Mouse (Mus musculus): ENCODE data around the gene Ryr3. TPM values are rescaled to one million over a fixed set of nuclear protein-coding genes. Genes with fewer than 3 reads are reported as not detected.
A peak's percentile ranks its signal among the peaks of the same experiment; 100 is the strongest.

Gene Ryr3
- polyA plus RNA-seq, 1 experiment, result 12.4 TPM

DNA sequence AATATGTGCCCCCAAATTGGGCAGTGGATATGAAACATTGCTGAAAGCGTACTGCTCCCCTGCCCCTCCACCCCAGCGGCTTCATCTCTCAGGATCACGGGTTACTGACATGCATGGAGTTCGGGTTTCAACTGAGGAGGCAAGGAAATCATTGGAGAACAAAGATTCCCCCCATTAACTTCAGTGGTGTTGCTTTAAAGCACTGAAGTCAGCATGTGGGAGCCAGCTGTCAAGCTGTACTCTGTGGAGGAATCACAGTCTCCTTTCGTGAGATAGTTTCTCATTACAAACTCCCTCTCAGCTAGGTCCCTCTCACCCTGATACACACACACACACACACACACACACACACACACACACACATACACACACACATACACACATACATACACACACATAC is 35.2 kb downstream of the Ryr3 start:
- TF ChIP-seq POLR2A (IDR thresholded peaks at IDR 0.05; ENCODE audit: borderline replicate concordance, extremely low read depth, insufficient read depth, insufficient read length, poor library complexity, severe bottlenecking) (no peak), CTCF (IDR thresholded peaks at IDR 0.05; ENCODE audit: borderline replicate concordance, extremely low read depth, insufficient read depth, insufficient read length) (no peak)
- DNase-seq (ENCODE audit: low read depth), result no peak

DNA sequence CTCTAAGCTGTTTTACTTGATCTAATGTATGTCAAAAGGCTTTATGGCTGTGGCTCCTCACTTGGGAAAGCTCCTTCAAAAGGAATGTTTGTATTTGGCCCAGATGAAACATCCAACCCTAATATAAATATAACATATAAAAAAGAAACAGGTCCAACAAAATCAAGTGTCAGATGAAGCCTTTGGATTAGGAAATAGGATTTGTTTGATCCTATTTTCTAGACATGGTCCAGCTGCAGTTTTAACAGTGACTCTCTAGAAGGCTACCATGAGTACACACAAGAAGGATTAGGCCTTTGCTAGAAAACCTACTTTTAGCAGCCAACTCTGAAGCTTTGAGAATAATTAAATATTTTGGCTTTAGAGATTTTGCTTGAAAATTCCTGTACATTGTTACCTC is 38.8 kb downstream of the Ryr3 start:
- no peak for TF ChIP-seq CTCF (IDR thresholded peaks at IDR 0.05; ENCODE audit: borderline replicate concordance, extremely low read depth, insufficient read depth, insufficient read length)

DNA sequence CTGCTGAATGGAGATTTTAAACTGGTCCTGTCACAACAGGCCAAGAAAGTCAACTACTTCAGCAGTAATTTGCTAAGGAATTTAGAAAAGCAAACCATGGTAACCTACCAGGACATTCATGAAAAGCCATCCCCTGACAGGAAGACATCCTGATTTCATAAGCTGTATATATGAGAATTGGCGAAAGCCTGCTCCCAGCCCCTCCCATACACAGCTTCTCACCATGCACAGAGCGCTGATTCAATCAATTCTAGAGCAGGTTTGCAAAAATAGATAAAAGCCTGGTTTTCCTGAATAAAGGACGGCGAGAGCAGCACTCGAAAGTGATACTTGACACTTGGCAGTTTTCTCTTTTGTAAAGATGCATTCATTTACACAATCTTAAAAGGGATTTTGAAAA is 40.6 kb downstream of the Ryr3 start:
- peak; percentile 47 for DNase-seq (ENCODE audit: low read depth)
- TF ChIP-seq POLR2A (IDR thresholded peaks at IDR 0.05; ENCODE audit: borderline replicate concordance, extremely low read depth, insufficient read depth, insufficient read length, poor library complexity, severe bottlenecking) (no peak), CTCF (IDR thresholded peaks at IDR 0.05; ENCODE audit: borderline replicate concordance, extremely low read depth, insufficient read depth, insufficient read length) (no peak)

More for the DNA sequence above, 38.8 kb downstream of the Ryr3 start:
- no peak for DNase-seq (ENCODE audit: low read depth)

DNA sequence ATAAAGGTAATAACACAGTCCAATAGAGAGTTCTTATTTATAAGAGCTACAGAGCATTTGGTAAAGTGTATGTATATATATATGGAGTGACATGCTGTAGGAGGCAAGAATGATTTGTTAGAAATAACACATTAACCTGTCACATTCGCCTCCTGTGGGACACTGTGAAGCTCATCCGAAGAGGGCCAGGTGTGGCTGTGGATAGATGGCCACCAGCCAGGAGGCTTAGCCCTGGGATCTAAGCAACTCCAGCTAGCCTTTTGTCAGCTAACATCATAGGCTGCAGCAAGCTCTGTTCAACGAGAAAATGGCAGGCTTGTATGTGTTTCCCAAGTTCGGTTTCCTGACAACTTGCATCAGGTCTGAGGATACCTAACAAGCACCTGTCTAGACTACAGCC is 48.8 kb downstream of the Ryr3 start:
- DNase-seq (ENCODE audit: low read depth), result no peak
- no peak for TF ChIP-seq CTCF (IDR thresholded peaks at IDR 0.05; ENCODE audit: borderline replicate concordance, extremely low read depth, insufficient read depth, insufficient read length)
- no peak for TF ChIP-seq POLR2A (IDR thresholded peaks at IDR 0.05; ENCODE audit: borderline replicate concordance, extremely low read depth, insufficient read depth, insufficient read length, poor library complexity, severe bottlenecking)

DNA sequence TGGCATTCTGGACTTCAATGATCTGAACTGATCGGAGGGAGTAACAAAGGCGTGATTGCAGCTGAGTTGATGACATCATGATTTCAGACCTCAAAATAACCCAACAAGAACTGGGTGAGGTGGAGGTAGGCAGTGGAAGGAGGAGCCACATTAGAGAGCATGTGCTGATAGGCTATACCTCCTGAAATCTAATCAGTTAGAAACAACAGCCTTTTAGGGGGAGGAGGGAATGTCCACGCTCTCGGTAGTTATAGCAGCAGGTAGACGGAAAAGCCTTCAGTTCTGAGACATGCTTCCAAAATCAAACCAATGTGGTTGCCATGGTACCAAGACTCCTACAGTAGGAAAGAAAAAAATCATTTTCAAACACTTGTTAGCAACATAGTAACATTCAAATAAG is 55.4 kb downstream of the Ryr3 start:
- DNase-seq (ENCODE audit: low read depth), result peak; percentile 20
- TF ChIP-seq CTCF (IDR thresholded peaks at IDR 0.05; ENCODE audit: borderline replicate concordance, extremely low read depth, insufficient read depth, insufficient read length) (no peak), POLR2A (IDR thresholded peaks at IDR 0.05; ENCODE audit: borderline replicate concordance, extremely low read depth, insufficient read depth, insufficient read length, poor library complexity, severe bottlenecking) (no peak)

DNA sequence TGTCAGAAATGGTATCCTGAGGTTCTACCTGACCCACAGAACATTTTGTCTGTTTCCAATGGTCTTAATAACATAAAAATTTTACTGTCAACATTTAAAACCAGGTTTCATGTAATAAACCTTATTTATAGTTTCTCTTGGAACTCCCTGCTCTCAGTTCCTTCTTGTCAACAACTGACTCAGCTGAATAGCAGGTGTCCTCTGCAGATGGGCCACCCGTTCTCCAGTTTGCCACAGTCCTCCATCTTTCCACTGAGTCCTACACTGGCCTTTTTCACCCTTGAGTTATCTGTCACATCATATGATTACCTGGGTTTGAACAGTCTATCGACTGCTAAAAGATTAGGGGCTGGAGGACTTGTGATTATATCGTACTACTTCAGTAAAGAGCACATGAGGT is 79.1 kb downstream of the Ryr3 start:
- DNase-seq (ENCODE audit: low read depth), result no peak
- TF ChIP-seq POLR2A (IDR thresholded peaks at IDR 0.05; ENCODE audit: borderline replicate concordance, extremely low read depth, insufficient read depth, insufficient read length, poor library complexity, severe bottlenecking), result no peak
- TF ChIP-seq CTCF (IDR thresholded peaks at IDR 0.05; ENCODE audit: borderline replicate concordance, extremely low read depth, insufficient read depth, insufficient read length), result no peak

DNA sequence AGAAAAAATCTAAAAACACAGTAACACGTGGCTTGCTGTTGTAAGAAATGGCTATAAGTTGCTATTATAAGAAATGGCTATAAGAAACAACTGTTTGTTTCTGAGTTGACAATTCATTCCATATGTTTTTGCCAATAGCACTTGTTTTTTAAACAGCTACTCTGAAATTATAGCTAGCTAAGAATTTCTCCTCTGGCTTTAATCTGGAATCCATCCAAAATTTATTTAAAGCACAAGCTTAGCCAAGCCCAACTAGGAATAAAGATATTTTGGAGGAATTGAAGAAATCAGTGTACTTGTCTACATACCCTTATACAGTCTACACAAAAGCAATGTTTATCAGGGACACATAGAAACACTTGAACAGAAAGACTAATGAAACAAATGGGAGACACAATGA is 93.4 kb downstream of the Ryr3 start:
- no peak for DNase-seq (ENCODE audit: low read depth)
- TF ChIP-seq POLR2A (IDR thresholded peaks at IDR 0.05; ENCODE audit: borderline replicate concordance, extremely low read depth, insufficient read depth, insufficient read length, poor library complexity, severe bottlenecking), result no peak
- no peak for TF ChIP-seq CTCF (IDR thresholded peaks at IDR 0.05; ENCODE audit: borderline replicate concordance, extremely low read depth, insufficient read depth, insufficient read length)

DNA sequence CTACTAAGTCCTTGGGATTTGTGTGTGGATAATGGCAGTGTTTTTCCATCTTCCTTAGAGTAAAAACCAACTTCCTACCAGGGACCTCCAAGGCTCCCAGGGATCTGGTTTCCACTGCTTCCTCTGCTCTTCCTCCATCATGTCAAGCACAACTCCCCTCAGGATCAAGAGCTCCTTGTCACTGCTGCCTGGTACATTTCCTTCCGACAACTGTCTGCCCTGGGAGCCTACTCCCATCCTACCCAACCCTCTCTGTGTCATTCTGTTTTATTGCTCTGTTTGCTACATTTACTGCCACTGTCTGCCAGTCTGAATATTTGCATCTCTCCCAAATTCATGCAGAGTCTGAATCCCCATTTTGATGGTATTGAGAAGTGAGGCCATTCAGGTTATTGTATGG is 97.8 kb downstream of the Ryr3 start:
- DNase-seq (ENCODE audit: low read depth), result no peak
- TF ChIP-seq POLR2A (IDR thresholded peaks at IDR 0.05; ENCODE audit: borderline replicate concordance, extremely low read depth, insufficient read depth, insufficient read length, poor library complexity, severe bottlenecking) (no peak), CTCF (IDR thresholded peaks at IDR 0.05; ENCODE audit: borderline replicate concordance, extremely low read depth, insufficient read depth, insufficient read length) (no peak)

DNA sequence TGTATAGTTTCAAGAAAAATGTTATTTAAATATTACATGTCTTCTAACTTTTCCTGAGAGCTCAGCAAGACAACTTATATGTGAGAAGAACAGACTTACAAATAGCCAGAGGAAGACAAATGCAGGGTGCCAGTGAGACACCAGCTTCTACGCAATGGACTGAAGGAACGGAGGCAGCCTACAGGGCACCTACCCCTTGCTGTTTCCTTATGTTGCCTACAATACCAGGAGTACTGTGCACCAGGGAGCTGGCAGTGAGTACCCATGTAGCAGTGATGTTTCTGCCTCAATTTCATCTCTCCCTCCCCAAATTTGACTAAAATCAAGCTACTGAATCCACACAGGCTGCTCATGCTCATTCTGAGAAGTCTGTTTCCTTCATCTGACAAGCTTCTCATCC is 100.1 kb downstream of the Ryr3 start:
- TF ChIP-seq CTCF (IDR thresholded peaks at IDR 0.05; ENCODE audit: borderline replicate concordance, extremely low read depth, insufficient read depth, insufficient read length) (no peak), POLR2A (IDR thresholded peaks at IDR 0.05; ENCODE audit: borderline replicate concordance, extremely low read depth, insufficient read depth, insufficient read length, poor library complexity, severe bottlenecking) (no peak)
- DNase-seq (ENCODE audit: low read depth), result no peak

DNA sequence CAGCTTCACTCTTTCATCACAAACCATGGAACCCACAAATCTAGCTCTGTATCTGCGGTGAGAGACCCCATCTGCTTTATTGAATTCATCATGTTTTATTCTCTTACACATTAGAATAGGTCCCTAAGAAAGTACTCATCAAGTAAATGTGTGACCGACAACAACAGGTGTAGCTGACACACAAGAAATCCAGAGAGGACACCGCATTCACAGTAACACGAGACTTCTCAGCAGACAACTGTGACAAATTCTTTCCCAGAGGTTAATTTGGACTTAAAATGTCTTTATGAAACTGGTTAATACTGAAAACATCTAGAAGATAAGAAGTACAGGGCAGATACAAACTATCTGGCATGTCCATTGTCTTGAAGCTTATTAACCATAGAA is 101.0 kb downstream of the Ryr3 start:
- TF ChIP-seq POLR2A (IDR thresholded peaks at IDR 0.05; ENCODE audit: borderline replicate concordance, extremely low read depth, insufficient read depth, insufficient read length, poor library complexity, severe bottlenecking) (no peak), CTCF (IDR thresholded peaks at IDR 0.05; ENCODE audit: borderline replicate concordance, extremely low read depth, insufficient read depth, insufficient read length) (no peak)
- no peak for DNase-seq (ENCODE audit: low read depth)

DNA sequence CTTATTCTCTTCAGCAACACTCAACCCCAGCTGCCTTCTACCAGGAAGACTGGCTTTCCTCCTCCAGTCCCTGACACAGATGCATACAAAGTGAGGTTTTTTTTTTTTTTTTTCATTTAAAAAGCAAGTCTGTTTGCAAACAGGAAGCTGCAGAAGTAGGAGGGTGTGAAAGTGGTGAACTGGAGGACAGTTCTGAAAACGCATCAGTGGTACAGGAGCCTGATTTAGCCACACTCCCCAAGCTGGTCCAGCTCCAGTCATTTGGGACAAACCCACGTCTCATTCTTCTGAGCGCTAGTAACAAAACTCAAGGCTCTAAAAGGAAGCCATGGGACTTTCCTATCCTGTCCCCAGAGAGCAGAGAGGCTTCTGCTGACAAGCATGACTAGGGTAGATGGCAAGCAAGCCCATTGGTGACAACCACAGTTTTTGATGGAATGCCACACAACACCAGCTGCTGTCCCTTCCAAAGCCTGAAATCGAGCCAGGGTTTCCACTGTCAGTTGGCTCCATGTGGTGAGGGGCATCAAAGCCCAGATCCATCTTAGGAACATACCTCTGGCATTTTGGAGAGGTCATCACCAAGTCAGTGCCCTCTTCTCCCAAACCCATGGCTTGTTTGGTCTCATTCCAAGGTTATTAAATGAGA is 101.5 kb downstream of the Ryr3 start:
- TF ChIP-seq POLR2A (IDR thresholded peaks at IDR 0.05; ENCODE audit: borderline replicate concordance, extremely low read depth, insufficient read depth, insufficient read length, poor library complexity, severe bottlenecking), result no peak
- no peak for TF ChIP-seq CTCF (IDR thresholded peaks at IDR 0.05; ENCODE audit: borderline replicate concordance, extremely low read depth, insufficient read depth, insufficient read length)
- DNase-seq (ENCODE audit: low read depth), result no peak

DNA sequence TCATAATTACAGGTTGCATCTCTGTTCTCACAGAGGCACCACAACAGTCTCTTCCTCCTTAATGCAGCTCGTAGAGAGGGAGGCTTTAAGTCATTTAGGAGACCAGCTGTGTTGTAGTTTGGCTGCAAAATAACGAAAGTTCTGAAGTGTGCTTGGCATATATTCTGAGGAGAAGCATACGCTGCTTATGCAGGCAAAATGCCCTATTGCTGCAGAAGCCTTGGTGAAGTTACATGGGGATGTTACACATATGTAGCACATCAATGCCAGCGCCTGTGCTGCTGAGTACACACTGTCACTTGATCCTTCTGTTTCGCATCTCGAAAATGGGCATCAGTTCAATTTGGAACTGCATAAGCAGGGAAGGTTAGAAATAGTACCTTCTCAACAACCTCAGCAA is 112.3 kb downstream of the Ryr3 start:
- DNase-seq (ENCODE audit: low read depth), result peak; percentile 78
- no peak for TF ChIP-seq POLR2A (IDR thresholded peaks at IDR 0.05; ENCODE audit: borderline replicate concordance, extremely low read depth, insufficient read depth, insufficient read length, poor library complexity, severe bottlenecking)
- TF ChIP-seq CTCF (IDR thresholded peaks at IDR 0.05; ENCODE audit: borderline replicate concordance, extremely low read depth, insufficient read depth, insufficient read length), result no peak

All from brain, embryonic 14.5 days (tissue).